Mouse (Mus musculus) limb, embryonic 14.5 days (tissue): ENCODE results near the gene 5730455P16Rik. TPM values are rescaled to one million over a fixed set of nuclear protein-coding genes. Genes with fewer than 3 reads are reported as not detected.
"Not testable (repeated sequence)": the region's sequence is repeated elsewhere in the genome, so short reads cannot be mapped to it uniquely, and the experiment has no call there.

Source experiments
- ATAC-seq: fragments of 200-750 bp; cut with Nextera tagmentation; 2 replicates; pipeline ENCODE4 v1.8.0; 2017; ENCODE audit warnings: low read depth, moderate number of reproducible peaks, moderate TSS enrichment; ENCODE audit not compliant: low FRiP score
- DNase-seq: peaks from one replicate; pipeline ENCODE4 v3.0.0-alpha.2; 2015; ENCODE audit warnings: low spot score
- H3K27ac ChIP-seq: fragments of 300-500 bp; sonication (generic); replicated peaks from 2 replicates; pipeline ENCODE4 v1.5.1; 2014; ENCODE audit warnings: low read depth, mild to moderate bottlenecking, low read length, moderate library complexity, mixed read lengths
- H3K27me3 ChIP-seq: fragments of 300-500 bp; sonication (generic); 2 replicates; pipeline ENCODE4 v1.6.1; 2014; ENCODE audit warnings: low read length, mixed read lengths; ENCODE audit not compliant: control insufficient read depth, insufficient read depth
- H3K36me3 ChIP-seq: fragments of 300-500 bp; sonication (generic); 2 replicates; pipeline ENCODE4 v1.6.1; 2014; ENCODE audit warnings: mild to moderate bottlenecking, low read length, moderate library complexity, mixed read lengths; ENCODE audit not compliant: control insufficient read depth, insufficient read depth
- H3K4me1 ChIP-seq: fragments of 300-500 bp; sonication (generic); 2 replicates; pipeline ENCODE4 v1.6.1; 2014; ENCODE audit warnings: antibody characterized with exemption, low read length, mixed read lengths; ENCODE audit not compliant: control insufficient read depth, insufficient read depth
- H3K4me2 ChIP-seq: fragments of 300-500 bp; sonication (generic); replicated peaks from 2 replicates; pipeline ENCODE4 v1.6.1; 2014; ENCODE audit warnings: low read depth, mild to moderate bottlenecking, low read length, moderate library complexity; ENCODE audit not compliant: severe bottlenecking
- H3K4me3 ChIP-seq: fragments of 300-500 bp; sonication (generic); replicated peaks from 2 replicates; pipeline ENCODE4 v1.5.1; 2014; ENCODE audit warnings: low read length
- H3K9ac ChIP-seq: fragments of 300-500 bp; sonication (generic); 2 replicates; pipeline ENCODE4 v1.6.1; 2014; ENCODE audit warnings: mild to moderate bottlenecking, low read depth, low read length, moderate library complexity; ENCODE audit not compliant: severe bottlenecking
- H3K9me3 ChIP-seq: fragments of 300-500 bp; sonication (generic); 2 replicates; pipeline ENCODE4 v1.6.1; 2016; ENCODE audit warnings: low read length; ENCODE audit not compliant: control insufficient read depth
- POLR2A ChIP-seq: fragments of 200-500 bp; IDR thresholded peaks from 2 replicates; pipeline ENCODE4 v1.8.0; 2012; ENCODE audit warnings: inconsistent platforms, mild to moderate bottlenecking, moderate library complexity, borderline replicate concordance; ENCODE audit not compliant: insufficient read depth, insufficient read length; ENCODE audit errors: extremely low read depth
- WGBS: fragments of 180-500 bp; shearing (Covaris S2); extraction: QIAGEN DNeasy Blood & Tissue Kit; methylation state at CpG from one replicate; pipeline ENCODE4 v1.1.7; 2014; 5-methylcytosine and 5-hydroxymethylcytosine counted together
- polyA plus RNA-seq, 2 experiments: library from polyadenylated mRNA; depleted of rRNA in 1 of 2; stranded (reverse) in 1 of 2; unstranded in 1 of 2; fragments of >200 nt; fragmentation: Nextera tagmentation in 1 of 2; extraction: Ambion mirVana in 1 of 2; gene quantifications; 2 replicates each; pipeline versions ENCODE4 v1.2.1 to v1.2.3; 2012 to 2014

The 5730455P16Rik gene
- polyA plus RNA-seq, 2 experiments, result 12.7 to 21.7 TPM

GRCm38 (mm10) chr11:80384461-80384860, 6.6 kb upstream of the 5730455P16Rik start:
- ATAC-seq (no peak), DNase-seq (no peak)
- Histone ChIP-seq H3K9ac (peak overlapping the region; percentile 96), H3K27me3 (no peaks in the 10 kb centered on the region), H3K36me3 (peaks cover 33% of the 10 kb centered on the region), H3K4me1 (peaks cover 18% of the 10 kb centered on the region), H3K4me2 (peak overlapping the region; percentile 58), H3K27ac (no peak overlapping the region), H3K9me3 (no peaks in the 10 kb centered on the region), H3K4me3 (peak overlapping the region; percentile 73)
- TF ChIP-seq POLR2A, result no peak

GRCm38 (mm10) chr11:80383626-80384046, 5.8 kb upstream of the 5730455P16Rik start:
- TF ChIP-seq POLR2A, result no peak
- WGBS, result 0% methylated on average over 20 of the region's 20 CpGs
- no peaks in the 10 kb centered on the region for H3K27me3 ChIP-seq
- ATAC-seq (no peak), DNase-seq (no peak)
- H3K36me3 ChIP-seq, result peaks cover 26% of the 10 kb centered on the region
- peak overlapping the region; percentile 73 for H3K4me3 ChIP-seq
- peak overlapping the region; percentile 58; the same call in 1 of the 2 replicates for H3K4me2 ChIP-seq
- H3K4me1 ChIP-seq, result peaks cover 18% of the 10 kb centered on the region
- no peaks in the 10 kb centered on the region for H3K9me3 ChIP-seq
- H3K27ac ChIP-seq, result peak overlapping the region; percentile 87
- H3K9ac ChIP-seq, result peak overlapping the region; percentile 96

- peak; percentile 99; the same call in 1 of the 2 replicates for TF ChIP-seq POLR2A
- WGBS, result under 1% methylated on average over 33 of the region's 33 CpGs
- ATAC-seq, result peak; percentile 97
- Histone ChIP-seq H3K4me2 (peak within 1 kb of the TSS; percentile 74), H3K27me3 (no peaks in the 10 kb centered on the region), H3K9ac (peak within 1 kb of the TSS; percentile 96), H3K36me3 (peaks cover 21% of the 10 kb centered on the region), H3K27ac (peak within 1 kb of the TSS; percentile 87), H3K4me3 (peak within 1 kb of the TSS; percentile 73), H3K4me1 (peaks cover 18% of the 10 kb centered on the region), H3K9me3 (no peaks in the 10 kb centered on the region)
- DNase-seq, result peak; percentile 98
These were observed 5.3 kb upstream of the 5730455P16Rik start, which contains the start of gene Zfp207 for GRCm38 (mm10) chr11:80383019-80383625. Gene Zfp207, plus strand, starts transcription at chr11:80383279.

GRCm38 (mm10) chr11:80382626-80383018, 4.8 kb upstream of the 5730455P16Rik start:
- DNase-seq (no peak), ATAC-seq (peak; percentile 15)
- Histone ChIP-seq H3K27ac (peak overlapping the region; percentile 87), H3K4me1 (peaks cover 18% of the 10 kb centered on the region), H3K27me3 (no peaks in the 10 kb centered on the region), H3K4me2 (peak overlapping the region; percentile 74), H3K36me3 (peaks cover 16% of the 10 kb centered on the region), H3K4me3 (peak overlapping the region; percentile 73), H3K9ac (peak overlapping the region; percentile 96), H3K9me3 (no peaks in the 10 kb centered on the region)
- 6% methylated on average over 12 of the region's 12 CpGs for WGBS
- TF ChIP-seq POLR2A, result no peak

- not testable (repeated sequence) for H3K36me3 ChIP-seq, H3K27ac ChIP-seq, H3K9me3 ChIP-seq, H3K4me3 ChIP-seq, H3K4me2 ChIP-seq, H3K4me1 ChIP-seq, H3K27me3 ChIP-seq, H3K9ac ChIP-seq, ATAC-seq, DNase-seq
- 94% methylated on average over 7 of the region's 7 CpGs for WGBS
These were observed 1.4 kb upstream of the 5730455P16Rik start for GRCm38 (mm10) chr11:80379184-80379583.

- H3K4me1 ChIP-seq, ATAC-seq, DNase-seq, H3K9me3 ChIP-seq, H3K27me3 ChIP-seq, H3K27ac ChIP-seq: not testable (repeated sequence)
- Histone ChIP-seq H3K9ac (peak overlapping the region; percentile 95), H3K36me3 (peaks cover 14% of the 10 kb centered on the region; the same call in 1 of the 2 replicates), H3K4me3 (peak overlapping the region; percentile 90; the same call in 1 of the 2 replicates), H3K4me2 (peak overlapping the region; percentile 81)
- 68% methylated on average over 2 of the region's 2 CpGs for WGBS
These were observed 726 bp upstream of the 5730455P16Rik start for GRCm38 (mm10) chr11:80378452-80379068.
